Mouse (Mus musculus): ENCODE results near the gene Pln. TPM values are rescaled to one million over a fixed set of nuclear protein-coding genes. Genes with fewer than 3 reads are reported as not detected.

The Pln gene
- polyA plus RNA-seq, 1 experiment from 2014 or later = 22.8 TPM

GRCm38 (mm10) chr10:53342166-53342728 is 4.8 kb downstream of the Pln start:
- no peaks in the 10 kb centered on the region for H3K36me3 ChIP-seq (ENCODE audit: control insufficient read depth, insufficient read depth, low read length)
- DNase-seq (ENCODE audit: low spot score) (no peak), ATAC-seq (ENCODE audit: low FRiP score, low TSS enrichment) (no peak)
- no peaks in the 10 kb centered on the region for H3K27me3 ChIP-seq (ENCODE audit: control insufficient read depth, insufficient read depth, low read length)
- H3K4me2 ChIP-seq (replicated peaks; ENCODE audit: low read depth) = no peak overlapping the region
- H3K4me1 ChIP-seq (replicated peaks; ENCODE audit: control insufficient read depth, insufficient read depth) = no peaks in the 10 kb centered on the region
- H3K9ac ChIP-seq (ENCODE audit: low read length) = no peak overlapping the region
- H3K4me3 ChIP-seq (ENCODE audit: low read depth, low read length) = no peak overlapping the region
- WGBS = 91% methylated on average over 9 of the region's 9 CpGs
- no peak overlapping the region for H3K27ac ChIP-seq (replicated peaks)
- TF ChIP-seq EP300 (optimal IDR thresholded peaks at IDR 0.05) (no peak), CTCF (IDR thresholded peaks at IDR 0.05; ENCODE audit: low read depth) (no peak)
- H3K9me3 ChIP-seq (ENCODE audit: control insufficient read depth, low read length) = no peaks in the 10 kb centered on the region

- H3K4me3 ChIP-seq (ENCODE audit: low read depth, low read length) = no peak overlapping the region
- ATAC-seq (ENCODE audit: low FRiP score, low TSS enrichment) = no peak
Measured at GRCm38 (mm10) chr10:53343384-53343783, 5.9 kb downstream of the Pln start.

GRCm38 (mm10) chr10:53343865-53344264 is 6.4 kb downstream of the Pln start:
- ATAC-seq (ENCODE audit: low FRiP score, low TSS enrichment) (no peak), DNase-seq (ENCODE audit: low spot score) (no peak)
- H3K9ac ChIP-seq (ENCODE audit: low read length) = no peak overlapping the region
- no peak overlapping the region for H3K4me3 ChIP-seq (ENCODE audit: low read depth, low read length)
- H3K27me3 ChIP-seq (ENCODE audit: control insufficient read depth, insufficient read depth, low read length) = no peaks in the 10 kb centered on the region
- TF ChIP-seq EP300 (optimal IDR thresholded peaks at IDR 0.05) = no peak
- no peak for TF ChIP-seq CTCF (IDR thresholded peaks at IDR 0.05; ENCODE audit: low read depth)
- WGBS = 51% methylated on average over 10 of the region's 10 CpGs
- H3K36me3 ChIP-seq (ENCODE audit: control insufficient read depth, insufficient read depth, low read length) = no peaks in the 10 kb centered on the region
- H3K4me1 ChIP-seq (replicated peaks; ENCODE audit: control insufficient read depth, insufficient read depth) = no peaks in the 10 kb centered on the region
- no peaks in the 10 kb centered on the region for H3K9me3 ChIP-seq (ENCODE audit: control insufficient read depth, low read length)
- 0 out of 2 replicates have a peak overlapping the region, but pooled peaks have one; percentile 4 for H3K4me2 ChIP-seq (replicated peaks; ENCODE audit: low read depth)
- H3K27ac ChIP-seq (replicated peaks) = no peak overlapping the region

More at GRCm38 (mm10) chr10:53343384-53343783, 5.9 kb downstream of the Pln start:
- Histone ChIP-seq H3K4me2 (replicated peaks; ENCODE audit: low read depth) (0 out of 2 replicates have a peak overlapping the region, but pooled peaks have one; percentile 4), H3K9me3 (ENCODE audit: control insufficient read depth, low read length) (no peaks in the 10 kb centered on the region), H3K27me3 (ENCODE audit: control insufficient read depth, insufficient read depth, low read length) (no peaks in the 10 kb centered on the region), H3K27ac (replicated peaks) (no peak overlapping the region), H3K9ac (ENCODE audit: low read length) (no peak overlapping the region), H3K36me3 (ENCODE audit: control insufficient read depth, insufficient read depth, low read length) (no peaks in the 10 kb centered on the region), H3K4me1 (replicated peaks; ENCODE audit: control insufficient read depth, insufficient read depth) (no peaks in the 10 kb centered on the region)
- WGBS = 49% methylated on average over 6 of the region's 6 CpGs
- no peak for DNase-seq (ENCODE audit: low spot score)
- TF ChIP-seq CTCF (IDR thresholded peaks at IDR 0.05; ENCODE audit: low read depth) (no peak), EP300 (optimal IDR thresholded peaks at IDR 0.05) (no peak)

GRCm38 (mm10) chr10:53345508-53345907 is 8.0 kb downstream of the Pln start:
- WGBS = 86% methylated on average over 4 of the region's 4 CpGs
- ATAC-seq (ENCODE audit: low FRiP score, low TSS enrichment) = no peak
- no peaks in the 10 kb centered on the region for H3K27me3 ChIP-seq (ENCODE audit: control insufficient read depth, insufficient read depth, low read length)
- no peaks in the 10 kb centered on the region for H3K4me1 ChIP-seq (replicated peaks; ENCODE audit: control insufficient read depth, insufficient read depth)
- no peaks in the 10 kb centered on the region for H3K36me3 ChIP-seq (ENCODE audit: control insufficient read depth, insufficient read depth, low read length)
- no peak for DNase-seq (ENCODE audit: low spot score)
- no peak for TF ChIP-seq CTCF (IDR thresholded peaks at IDR 0.05; ENCODE audit: low read depth)
- H3K4me3 ChIP-seq (ENCODE audit: low read depth, low read length) = no peak overlapping the region
- H3K27ac ChIP-seq (replicated peaks) = no peak overlapping the region
- no peak overlapping the region for H3K9ac ChIP-seq (ENCODE audit: low read length)
- no peaks in the 10 kb centered on the region for H3K9me3 ChIP-seq (ENCODE audit: control insufficient read depth, low read length)
- no peak overlapping the region for H3K4me2 ChIP-seq (replicated peaks; ENCODE audit: low read depth)

- Histone ChIP-seq H3K9ac (ENCODE audit: low read length) (no peak overlapping the region), H3K4me3 (ENCODE audit: low read depth, low read length) (no peak overlapping the region), H3K36me3 (ENCODE audit: control insufficient read depth, insufficient read depth, low read length) (no peaks in the 10 kb centered on the region), H3K27ac (replicated peaks) (no peak overlapping the region), H3K4me1 (replicated peaks; ENCODE audit: control insufficient read depth, insufficient read depth) (no peaks in the 10 kb centered on the region), H3K9me3 (ENCODE audit: control insufficient read depth, low read length) (no peaks in the 10 kb centered on the region), H3K4me2 (replicated peaks; ENCODE audit: low read depth) (no peak overlapping the region), H3K27me3 (ENCODE audit: control insufficient read depth, insufficient read depth, low read length) (no peaks in the 10 kb centered on the region)
- TF ChIP-seq CTCF (IDR thresholded peaks at IDR 0.05; ENCODE audit: low read depth) (peak; percentile 94), EP300 (optimal IDR thresholded peaks at IDR 0.05) (no peak)
- no peak for DNase-seq (ENCODE audit: low spot score)
- ATAC-seq (ENCODE audit: low FRiP score, low TSS enrichment) = no peak
- 56% methylated on average over 3 of the region's 3 CpGs for WGBS
Measured at GRCm38 (mm10) chr10:53346506-53346905, 9.0 kb downstream of the Pln start.

- Histone ChIP-seq H3K9ac (ENCODE audit: low read length) (no peak overlapping the region), H3K4me2 (replicated peaks; ENCODE audit: low read depth) (no peak overlapping the region), H3K27me3 (ENCODE audit: control insufficient read depth, insufficient read depth, low read length) (no peaks in the 10 kb centered on the region), H3K9me3 (ENCODE audit: control insufficient read depth, low read length) (no peaks in the 10 kb centered on the region), H3K4me3 (ENCODE audit: low read depth, low read length) (no peak overlapping the region), H3K4me1 (replicated peaks; ENCODE audit: control insufficient read depth, insufficient read depth) (no peaks in the 10 kb centered on the region), H3K36me3 (ENCODE audit: control insufficient read depth, insufficient read depth, low read length) (no peaks in the 10 kb centered on the region), H3K27ac (replicated peaks) (no peak overlapping the region)
- 78% methylated on average over 5 of the region's 5 CpGs for WGBS
- no peak for ATAC-seq (ENCODE audit: low FRiP score, low TSS enrichment)
- TF ChIP-seq EP300 (optimal IDR thresholded peaks at IDR 0.05) = no peak
- no peak for TF ChIP-seq CTCF (IDR thresholded peaks at IDR 0.05; ENCODE audit: low read depth)
- DNase-seq (ENCODE audit: low spot score) = no peak
Measured at GRCm38 (mm10) chr10:53346916-53347315, 9.4 kb downstream of the Pln start.

All from stomach, postnatal 0 days (tissue).